Mouse (Mus musculus): Measurements from ENCODE around the gene Dennd1b. TPM values are rescaled to one million over a fixed set of nuclear protein-coding genes. Genes with fewer than 3 reads are reported as not detected.

Dennd1b gene
- polyA plus RNA-seq, 1 experiment: 0.81 TPM

DNA sequence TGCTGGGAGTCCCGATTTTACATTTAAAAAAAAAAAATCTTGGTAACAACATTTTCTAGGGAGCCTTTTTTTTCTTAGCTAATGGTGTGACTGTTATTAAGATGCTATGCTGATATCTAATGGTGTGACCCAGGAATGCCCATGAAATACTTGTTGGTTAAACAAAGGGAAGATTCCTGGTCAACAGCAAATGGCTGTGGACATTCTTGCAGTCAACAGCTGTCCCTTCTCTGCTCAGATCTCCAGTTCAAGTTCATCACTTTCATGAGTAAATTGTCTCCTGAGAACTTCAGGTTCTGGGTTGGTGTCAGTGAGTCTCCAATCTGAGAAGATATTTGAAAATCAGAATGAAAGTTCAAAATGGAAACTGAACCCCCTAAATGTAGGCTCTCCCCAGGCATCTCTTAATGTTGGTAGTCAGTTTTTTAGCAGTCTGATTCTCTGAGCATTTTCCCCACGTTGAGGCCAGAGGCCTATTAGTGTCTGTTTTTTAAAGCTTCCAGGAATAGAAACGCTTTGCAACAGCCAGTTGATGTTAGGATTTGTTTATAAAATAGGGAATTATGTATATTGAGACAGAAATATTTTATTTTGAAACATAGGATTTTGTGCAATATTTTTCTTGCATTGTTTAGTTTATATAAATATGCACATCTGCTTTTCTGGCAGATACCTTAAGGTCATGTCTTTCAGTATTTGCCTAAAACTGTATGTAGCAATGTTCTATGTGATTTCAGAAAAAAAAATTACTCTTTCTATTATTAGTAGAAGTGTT lies 211.0 kb downstream of the Dennd1b start:
- Histone ChIP-seq H3K36me3 (ENCODE audit: control insufficient read depth, insufficient read depth) (peaks cover 4% of the 10 kb centered on the region), H3K79me3 (ENCODE audit: low read depth) (no peaks in the 10 kb centered on the region), H3K79me2 (ENCODE audit: control insufficient read depth, insufficient read depth) (no peaks in the 10 kb centered on the region), H3ac (ENCODE audit: control insufficient read depth, insufficient read length, low read depth) (no peak overlapping the region), H3K27me3 (ENCODE audit: control insufficient read depth, insufficient read depth, insufficient read length) (no peaks in the 10 kb centered on the region), H3K4me3 (ENCODE audit: insufficient read depth, poor library complexity, severe bottlenecking) (no peak overlapping the region)
- TF ChIP-seq CEBPB (IDR thresholded peaks at IDR 0.05; ENCODE audit: low read depth) (no peak), MYOD1 (IDR thresholded peaks at IDR 0.05; ENCODE audit: control insufficient read depth, insufficient read length, low read depth) (no peak), CTCF (IDR thresholded peaks at IDR 0.05; ENCODE audit: control insufficient read depth, insufficient read depth, insufficient read length) (no peak), FOSL1 (IDR thresholded peaks at IDR 0.05; ENCODE audit: insufficient read depth, low read length, poor library complexity, severe bottlenecking) (no peak), MYOG (IDR thresholded peaks at IDR 0.05; ENCODE audit: control insufficient read depth, extremely low read depth, insufficient read length) (no peak), MAX (IDR thresholded peaks at IDR 0.05) (no peak), USF1 (IDR thresholded peaks at IDR 0.05; ENCODE audit: low read depth) (no peak)

DNA sequence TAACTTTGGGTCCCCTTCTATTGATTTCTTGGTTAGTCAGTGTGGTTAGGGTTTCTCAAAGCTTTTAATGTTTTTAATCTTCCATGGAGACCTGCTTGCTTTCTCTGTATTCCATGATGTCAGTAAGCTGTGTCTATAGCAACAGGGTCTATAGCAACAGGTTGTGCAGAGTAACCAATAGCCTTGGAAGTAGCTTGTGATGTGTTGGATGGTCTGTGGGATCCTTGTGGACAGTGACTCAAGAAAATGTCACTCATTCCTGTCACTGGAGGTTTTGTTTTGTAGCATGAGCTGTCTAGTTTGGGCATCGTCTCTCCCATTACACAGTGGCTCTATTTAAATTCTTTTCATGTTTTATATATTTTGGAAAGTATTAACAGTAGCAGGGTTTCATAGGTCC lies 216.5 kb downstream of the Dennd1b start:
- no peak for TF ChIP-seq MAX (IDR thresholded peaks at IDR 0.05)
- Histone ChIP-seq H3K79me3 (ENCODE audit: low read depth) (no peaks in the 10 kb centered on the region), H3K4me3 (ENCODE audit: insufficient read depth, poor library complexity, severe bottlenecking) (no peak overlapping the region), H3ac (ENCODE audit: control insufficient read depth, insufficient read length, low read depth) (no peak overlapping the region), H3K79me2 (ENCODE audit: control insufficient read depth, insufficient read depth) (no peaks in the 10 kb centered on the region), H3K27me3 (ENCODE audit: control insufficient read depth, insufficient read depth, insufficient read length) (no peaks in the 10 kb centered on the region), H3K36me3 (ENCODE audit: control insufficient read depth, insufficient read depth) (no peaks in the 10 kb centered on the region)

DNA sequence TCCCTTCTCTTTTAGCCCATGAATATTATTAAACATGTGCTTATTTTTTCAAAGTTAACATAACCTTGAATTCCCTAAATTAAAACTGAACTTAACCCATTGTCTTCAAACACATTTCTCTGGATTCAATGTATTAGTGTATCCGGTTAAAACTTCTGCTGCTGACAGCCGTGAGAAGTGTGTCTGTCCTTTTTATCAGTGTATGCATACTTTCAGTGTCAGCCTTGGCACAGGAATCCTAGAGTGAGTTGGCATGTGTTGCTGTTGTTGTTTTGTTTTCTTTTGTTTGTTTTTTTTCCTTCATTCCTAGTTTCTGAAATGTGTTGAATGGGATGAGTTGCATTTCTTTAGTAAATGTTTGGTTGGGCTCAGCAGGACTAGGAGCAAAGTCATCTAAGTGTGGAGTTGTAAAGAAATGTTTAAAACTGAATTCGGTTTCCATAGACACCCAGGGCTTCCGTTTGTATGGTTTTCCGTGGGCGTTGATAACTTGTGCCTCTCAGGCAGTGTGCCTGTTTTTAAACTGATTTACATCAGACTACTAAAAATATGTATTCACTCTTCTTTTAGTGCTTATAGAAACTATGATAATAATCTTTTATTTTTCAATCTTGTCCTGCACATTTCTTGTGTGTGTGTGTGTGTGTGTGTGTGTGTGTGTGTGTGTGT lies 217.4 kb downstream of the Dennd1b start:
- Histone ChIP-seq H3ac (ENCODE audit: control insufficient read depth, insufficient read length, low read depth) (no peak overlapping the region), H3K79me3 (ENCODE audit: low read depth) (no peaks in the 10 kb centered on the region), H3K79me2 (ENCODE audit: control insufficient read depth, insufficient read depth) (no peaks in the 10 kb centered on the region), H3K4me3 (ENCODE audit: insufficient read depth, poor library complexity, severe bottlenecking) (no peak overlapping the region), H3K27me3 (ENCODE audit: control insufficient read depth, insufficient read depth, insufficient read length) (no peaks in the 10 kb centered on the region), H3K36me3 (ENCODE audit: control insufficient read depth, insufficient read depth) (no peaks in the 10 kb centered on the region)
- TF ChIP-seq MYOD1 (IDR thresholded peaks at IDR 0.05; ENCODE audit: control insufficient read depth, insufficient read length, low read depth) (no peak), CEBPB (IDR thresholded peaks at IDR 0.05; ENCODE audit: low read depth) (no peak), USF1 (IDR thresholded peaks at IDR 0.05; ENCODE audit: low read depth) (no peak), CTCF (IDR thresholded peaks at IDR 0.05; ENCODE audit: control insufficient read depth, insufficient read depth, insufficient read length) (no peak), MYOG (IDR thresholded peaks at IDR 0.05; ENCODE audit: control insufficient read depth, extremely low read depth, insufficient read length) (no peak), FOSL1 (IDR thresholded peaks at IDR 0.05; ENCODE audit: insufficient read depth, low read length, poor library complexity, severe bottlenecking) (no peak), MAX (IDR thresholded peaks at IDR 0.05) (no peak)

DNA sequence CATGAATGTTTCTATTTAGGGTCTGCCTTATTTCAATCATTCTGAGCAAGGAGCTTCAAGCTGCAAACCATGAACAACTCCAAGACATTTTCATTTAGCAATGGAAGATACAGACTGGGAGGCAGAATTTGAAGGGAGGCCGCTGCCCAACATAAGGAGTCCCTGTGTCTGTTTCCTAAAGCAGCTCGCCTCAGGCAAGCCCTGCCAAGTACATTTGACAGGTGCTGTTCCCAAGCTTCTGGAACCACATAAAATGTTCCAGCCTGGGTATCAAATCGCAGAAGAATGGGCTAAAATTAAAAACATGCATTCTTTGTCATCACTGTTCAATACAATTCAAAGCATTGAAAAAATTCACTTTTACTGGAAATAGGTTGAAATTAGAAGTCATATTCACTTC lies 229.4 kb downstream of the Dennd1b start:
- no peak overlapping the region for H3ac ChIP-seq (ENCODE audit: control insufficient read depth, insufficient read length, low read depth)
- H3K36me3 ChIP-seq (ENCODE audit: control insufficient read depth, insufficient read depth): no peaks in the 10 kb centered on the region
- H3K27me3 ChIP-seq (ENCODE audit: control insufficient read depth, insufficient read depth, insufficient read length): no peaks in the 10 kb centered on the region
- H3K79me3 ChIP-seq (ENCODE audit: low read depth): no peaks in the 10 kb centered on the region
- H3K79me2 ChIP-seq (ENCODE audit: control insufficient read depth, insufficient read depth): no peaks in the 10 kb centered on the region
- no peak for TF ChIP-seq CTCF (IDR thresholded peaks at IDR 0.05; ENCODE audit: control insufficient read depth, insufficient read depth, insufficient read length)
- no peak for TF ChIP-seq MYOG (IDR thresholded peaks at IDR 0.05; ENCODE audit: control insufficient read depth, extremely low read depth, insufficient read length)
- no peak for TF ChIP-seq CEBPB (IDR thresholded peaks at IDR 0.05; ENCODE audit: low read depth)
- TF ChIP-seq USF1 (IDR thresholded peaks at IDR 0.05; ENCODE audit: low read depth): no peak
- no peak for TF ChIP-seq FOSL1 (IDR thresholded peaks at IDR 0.05; ENCODE audit: insufficient read depth, low read length, poor library complexity, severe bottlenecking)
- no peak for TF ChIP-seq MYOD1 (IDR thresholded peaks at IDR 0.05; ENCODE audit: control insufficient read depth, insufficient read length, low read depth)
- no peak for TF ChIP-seq MAX (IDR thresholded peaks at IDR 0.05)
- no peak overlapping the region for H3K4me3 ChIP-seq (ENCODE audit: insufficient read depth, poor library complexity, severe bottlenecking)

DNA sequence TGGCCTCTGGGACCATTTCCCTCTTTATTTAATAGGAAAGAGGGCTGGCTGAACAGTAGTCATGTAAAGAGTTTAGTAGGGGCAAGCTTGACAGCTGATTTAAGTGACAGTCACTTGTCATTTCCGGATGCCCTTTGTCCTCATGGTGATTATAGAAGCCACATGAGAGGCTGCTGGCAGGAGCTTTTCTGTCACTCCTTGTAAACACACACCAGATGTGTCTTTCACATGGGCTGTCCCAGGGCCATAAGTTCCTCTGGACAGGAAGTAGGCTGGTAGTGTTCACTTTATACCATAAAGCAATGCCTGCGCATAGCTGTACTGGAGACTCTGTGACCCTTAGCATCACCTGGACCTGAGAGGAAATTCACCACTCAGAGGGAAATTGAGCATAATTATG lies 230.8 kb downstream of the Dennd1b start:
- Histone ChIP-seq H3K79me3 (ENCODE audit: low read depth) (no peaks in the 10 kb centered on the region), H3K4me3 (ENCODE audit: insufficient read depth, poor library complexity, severe bottlenecking) (no peak overlapping the region), H3K27me3 (ENCODE audit: control insufficient read depth, insufficient read depth, insufficient read length) (no peaks in the 10 kb centered on the region), H3K36me3 (ENCODE audit: control insufficient read depth, insufficient read depth) (no peaks in the 10 kb centered on the region), H3ac (ENCODE audit: control insufficient read depth, insufficient read length, low read depth) (no peak overlapping the region), H3K79me2 (ENCODE audit: control insufficient read depth, insufficient read depth) (no peaks in the 10 kb centered on the region)
- TF ChIP-seq MAX (IDR thresholded peaks at IDR 0.05) (no peak), CTCF (IDR thresholded peaks at IDR 0.05; ENCODE audit: control insufficient read depth, insufficient read depth, insufficient read length) (no peak), MYOD1 (IDR thresholded peaks at IDR 0.05; ENCODE audit: control insufficient read depth, insufficient read length, low read depth) (no peak), MYOG (IDR thresholded peaks at IDR 0.05; ENCODE audit: control insufficient read depth, extremely low read depth, insufficient read length) (no peak), CEBPB (IDR thresholded peaks at IDR 0.05; ENCODE audit: low read depth) (no peak), USF1 (IDR thresholded peaks at IDR 0.05; ENCODE audit: low read depth) (no peak), FOSL1 (IDR thresholded peaks at IDR 0.05; ENCODE audit: insufficient read depth, low read length, poor library complexity, severe bottlenecking) (no peak)
